Mouse (Mus musculus) midbrain, embryonic 14.5 days (tissue): ENCODE results near the gene A26c2. TPM values are rescaled to one million over a fixed set of nuclear protein-coding genes. Genes with fewer than 3 reads are reported as not detected.

Experiments used
- ATAC-seq: fragments of 200-750 bp; cut with Nextera tagmentation; 2 replicates; pipeline ENCODE4 v1.8.0; 2017; ENCODE audit warnings: moderate number of reproducible peaks, moderate library complexity; ENCODE audit not compliant: low FRiP score, low TSS enrichment
- DNase-seq: peaks from one replicate; pipeline ENCODE4 v3.0.0-alpha.2; 2015
- H3K27ac ChIP-seq: fragments of 300-500 bp; sonication (generic); replicated peaks from 2 replicates; pipeline ENCODE4 v1.5.1; 2014; ENCODE audit warnings: mild to moderate bottlenecking, low read depth, low read length, moderate library complexity
- H3K27me3 ChIP-seq: fragments of 300-500 bp; sonication (generic); 2 replicates; pipeline ENCODE4 v1.6.1; 2014; ENCODE audit warnings: low read length, control low read depth, mixed read lengths; ENCODE audit not compliant: control insufficient read depth, insufficient read depth
- H3K36me3 ChIP-seq: fragments of 300-500 bp; sonication (generic); 2 replicates; pipeline ENCODE4 v1.6.1; 2014; ENCODE audit warnings: low read length, control low read depth; ENCODE audit not compliant: control insufficient read depth, insufficient read depth
- H3K4me1 ChIP-seq: fragments of 300-500 bp; sonication (generic); 2 replicates; pipeline ENCODE4 v1.6.1; 2014; ENCODE audit warnings: mild to moderate bottlenecking, antibody characterized with exemption, low read length, control low read depth; ENCODE audit not compliant: control insufficient read depth, insufficient read depth
- H3K4me2 ChIP-seq: fragments of 300-500 bp; sonication (generic); 2 replicates; pipeline ENCODE4 v1.6.1; 2014; ENCODE audit warnings: mild to moderate bottlenecking, low read length, moderate library complexity
- H3K4me3 ChIP-seq: fragments of 300-500 bp; sonication (generic); replicated peaks from 2 replicates; pipeline ENCODE4 v1.5.1; 2014; ENCODE audit warnings: low read depth, low read length
- H3K9ac ChIP-seq: fragments of 300-500 bp; sonication (generic); replicated peaks from 2 replicates; pipeline ENCODE4 v1.6.1; 2014; ENCODE audit warnings: mild to moderate bottlenecking, low read length, moderate library complexity
- H3K9me3 ChIP-seq: fragments of 300-500 bp; sonication (generic); 2 replicates; pipeline ENCODE4 v1.6.1; 2016; ENCODE audit warnings: low read length, control low read depth, mixed read lengths; ENCODE audit not compliant: control insufficient read depth
- whole genome bisulfite sequencing: fragments of 180-500 bp; shearing (Covaris S2); extraction: QIAGEN DNeasy Blood & Tissue Kit; methylation state at CpG from one replicate; pipeline ENCODE4 v1.1.7; 2014; 5-methylcytosine and 5-hydroxymethylcytosine counted together
- polyA plus RNA-seq: library from polyadenylated mRNA; unstranded; fragments of >200 nt; fragmentation: Nextera tagmentation; extraction: Ambion mirVana; gene quantifications from 2 replicates; pipeline ENCODE4 v1.2.1, GENCODE M21; 2014

A26c2 gene
- polyA plus RNA-seq, result not detected in 2 replicates

DNA sequence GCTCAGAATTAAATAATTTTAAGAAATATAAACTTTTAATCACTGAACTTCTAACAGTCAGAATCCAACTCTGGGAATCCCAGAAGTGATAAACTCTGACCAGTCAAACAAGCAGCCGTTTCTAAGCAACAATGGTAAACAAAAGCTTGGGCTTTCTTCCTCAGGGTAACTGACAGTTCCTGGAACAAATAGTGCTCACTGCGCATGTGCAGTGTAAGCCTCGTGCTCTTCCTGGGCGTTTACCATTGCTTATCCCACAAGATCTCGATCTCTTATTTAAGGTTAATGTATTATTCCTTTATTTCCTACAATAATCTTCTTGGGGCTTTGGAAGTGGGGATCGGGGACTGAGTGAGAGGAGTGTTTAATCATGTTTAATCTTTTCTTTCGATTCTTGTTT is at the start of gene A26c2:
Gene A26c2 (minus strand): TSS at position 101 of the 400 bp plus-strand sequence.
- no peak for DNase-seq
- 81% methylated on average over 7 of the region's 7 CpGs for WGBS
- H3K27me3 ChIP-seq, result no peaks in the 10 kb centered on the region
- no peak for ATAC-seq
- no peaks in the 10 kb centered on the region for H3K36me3 ChIP-seq
- no peak within 1 kb of the TSS for H3K4me3 ChIP-seq
- no peak within 1 kb of the TSS for H3K4me2 ChIP-seq
- no peaks in the 10 kb centered on the region for H3K4me1 ChIP-seq
- H3K9me3 ChIP-seq, result peaks cover 3% of the 10 kb centered on the region; the same call in 1 of the 2 replicates
- no peak within 1 kb of the TSS for H3K9ac ChIP-seq
- H3K27ac ChIP-seq, result no peak within 1 kb of the TSS

DNA sequence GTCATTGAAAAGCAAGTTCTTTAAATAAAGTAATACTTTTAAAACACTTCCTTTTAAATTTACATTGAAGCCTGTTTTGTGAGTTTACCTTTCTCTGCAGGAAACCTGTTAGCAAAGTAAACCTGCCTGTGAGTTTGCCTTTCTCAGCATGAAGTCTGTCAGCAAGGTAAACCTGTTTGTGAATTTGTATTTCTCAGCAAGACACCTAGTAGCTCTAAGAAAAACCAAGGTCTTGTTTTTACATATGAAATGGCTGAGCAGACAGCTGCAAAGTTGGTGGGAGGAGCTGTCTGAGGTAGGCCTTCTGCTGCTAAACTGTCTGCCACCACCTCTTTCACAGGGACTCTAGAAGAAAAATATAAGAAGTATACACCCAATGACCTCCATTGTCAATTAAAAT is 28.0 kb upstream of the A26c2 start:
- DNase-seq (no peak), ATAC-seq (no peak)
- Histone ChIP-seq H3K9me3 (peaks cover 4% of the 10 kb centered on the region; the same call in 1 of the 2 replicates), H3K4me1 (no peaks in the 10 kb centered on the region), H3K27ac (no peak overlapping the region), H3K4me3 (no peak overlapping the region), H3K27me3 (no peaks in the 10 kb centered on the region), H3K9ac (no peak overlapping the region), H3K4me2 (no peak overlapping the region), H3K36me3 (no peaks in the 10 kb centered on the region)
